Mouse (Mus musculus): ENCODE measurements around the gene Kmo.

GRCm38 (mm10) chr1:175675116-175675515 lies 54.9 kb downstream of the Kmo start:
- TF ChIP-seq CTCF (IDR thresholded peaks at IDR 0.05; ENCODE audit: low read depth) (no peak), EP300 (IDR thresholded peaks at IDR 0.05; ENCODE audit: low read depth) (no peak)

Measured in liver, postnatal 0 days (tissue).